Mouse (Mus musculus) layer of hippocampus, postnatal 25 days (tissue): Measurements from ENCODE around the gene Rtf1. TPM values are rescaled to one million over a fixed set of nuclear protein-coding genes. Genes with fewer than 3 reads are reported as not detected.
A peak's percentile ranks its signal among the peaks of the same experiment; 100 is the strongest.
"Not testable (repeated sequence)": the region's sequence is repeated elsewhere in the genome, so short reads cannot be mapped to it uniquely, and the experiment has no call there.

Source experiments
- DNase-seq, 2 experiments: peaks; one replicate each; pipeline ENCODE4 v3.0.0; 2022; ENCODE audit warnings: mixed read lengths in 2 of 2, low spot score in 1 of 2; ENCODE audit errors: extremely low spot score in 1 of 2
- total RNA-seq, 2 experiments: library from RNA; stranded (reverse); gene quantifications; 2 replicates each; pipeline ENCODE4 v1.2.3; 2021

The Rtf1 gene
- 10 to 100 TPM; 54.9 to 62.3 TPM for total RNA-seq

DNA sequence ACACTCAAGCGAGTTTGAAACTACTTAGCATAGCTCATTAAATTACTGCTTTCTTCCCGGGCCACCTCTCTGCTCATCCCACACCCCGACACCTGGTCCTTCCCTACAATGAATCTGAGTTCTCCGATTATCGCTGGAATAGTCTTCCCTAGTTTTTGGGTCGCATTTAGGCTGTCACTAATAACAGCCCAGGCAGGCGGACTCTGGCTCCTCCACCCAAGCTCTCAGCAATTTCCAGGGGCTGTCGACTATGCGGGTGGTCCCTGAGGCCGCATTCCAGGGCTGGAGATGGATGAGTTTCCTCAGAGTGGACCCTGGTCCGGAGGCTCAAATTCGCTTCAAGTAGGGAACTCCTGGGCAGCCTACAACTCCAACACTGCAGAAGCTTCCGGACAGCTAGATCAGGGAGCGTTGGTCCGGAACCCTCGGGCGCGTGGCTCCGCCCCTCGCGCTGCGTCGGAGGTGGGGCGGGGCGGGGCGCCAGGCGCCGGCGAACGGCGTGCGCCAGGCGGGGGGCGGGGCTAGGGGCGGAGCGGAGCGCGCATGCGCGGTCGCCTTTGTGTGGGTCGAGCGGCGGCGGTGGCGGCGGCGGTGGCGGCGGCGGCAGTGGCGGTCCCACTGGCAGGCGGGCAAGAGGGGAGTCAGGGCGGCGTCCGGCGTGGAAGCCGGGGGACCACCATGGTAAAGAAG is at the start of gene Rtf1:
Rtf1 (plus strand) TSS at position 544 of the 690 bp plus-strand sequence.
- peak; percentile 94 to 96 for DNase-seq

DNA sequence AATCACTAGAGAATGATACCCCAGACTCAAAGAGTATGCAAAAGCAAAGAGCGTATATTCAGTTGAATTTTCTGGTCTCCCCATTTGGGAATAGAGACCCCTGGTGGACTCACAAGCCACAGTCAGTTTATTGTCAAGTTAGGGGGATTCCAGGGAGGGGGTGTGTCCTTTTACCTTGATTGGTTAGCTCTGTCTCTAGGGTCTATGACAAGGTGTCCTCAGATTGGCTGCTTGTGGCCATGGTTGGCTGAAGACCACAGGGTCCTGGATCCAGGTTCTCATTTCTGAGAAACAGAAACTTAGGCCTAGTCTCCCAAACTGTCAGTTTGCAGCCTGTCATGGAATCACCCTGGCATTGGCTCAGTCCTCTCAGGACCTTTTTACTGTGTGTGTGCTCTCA is 38.1 kb upstream of the Rtf1 start:
- DNase-seq = no peak

DNA sequence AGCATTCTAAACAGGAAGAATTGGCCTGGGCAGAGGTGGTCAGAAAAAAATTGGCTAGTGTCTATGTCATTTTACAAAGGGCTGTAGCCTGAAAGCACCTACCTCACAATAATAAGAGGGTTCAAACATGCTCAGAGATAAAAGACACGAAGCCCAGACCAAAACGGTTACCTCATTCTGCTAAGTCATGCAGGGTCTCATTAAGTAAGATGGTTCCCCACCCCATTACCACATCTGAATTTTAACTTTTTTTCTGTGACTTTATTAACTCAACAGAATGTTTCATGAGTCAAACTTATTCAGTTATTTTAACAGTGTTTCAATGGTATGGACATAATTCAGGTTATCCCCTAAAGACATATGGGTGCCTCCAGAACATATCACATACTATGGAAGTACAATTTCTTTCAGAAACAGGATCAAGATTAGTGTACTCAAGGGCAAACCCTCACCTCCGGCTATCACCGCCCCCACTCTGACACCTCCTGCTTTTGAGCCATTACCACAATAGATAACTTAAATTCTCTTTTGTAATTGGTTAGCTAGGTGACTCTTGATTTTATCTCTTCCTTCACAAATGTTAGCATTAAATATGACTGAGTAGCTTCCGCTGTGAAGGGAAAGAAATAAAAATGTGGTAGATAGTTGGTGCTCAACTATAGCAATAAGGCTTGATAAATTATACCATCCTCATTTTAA is 33.5 kb upstream of the Rtf1 start:
- no peak for DNase-seq

DNA sequence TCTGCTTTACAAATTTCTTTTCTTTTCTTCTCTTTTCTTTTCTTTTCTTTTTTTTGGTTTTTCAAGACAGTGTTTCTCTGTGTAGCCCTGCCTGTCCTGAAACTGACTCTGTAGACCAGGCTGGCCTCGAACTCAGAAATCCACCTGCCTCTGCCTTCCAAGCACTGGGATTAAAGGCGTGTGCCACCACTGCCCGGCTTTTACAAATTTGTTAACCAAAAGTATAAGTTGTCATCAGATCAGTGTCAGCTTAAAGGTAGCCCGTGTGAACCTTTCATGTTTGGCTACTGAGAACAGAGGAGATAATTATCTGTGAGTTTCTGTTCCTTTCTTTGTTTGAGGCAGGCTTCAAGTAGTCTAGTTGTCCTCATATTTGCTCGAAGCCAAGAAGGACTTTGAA is 30.6 kb upstream of the Rtf1 start:
- no peak for DNase-seq

DNA sequence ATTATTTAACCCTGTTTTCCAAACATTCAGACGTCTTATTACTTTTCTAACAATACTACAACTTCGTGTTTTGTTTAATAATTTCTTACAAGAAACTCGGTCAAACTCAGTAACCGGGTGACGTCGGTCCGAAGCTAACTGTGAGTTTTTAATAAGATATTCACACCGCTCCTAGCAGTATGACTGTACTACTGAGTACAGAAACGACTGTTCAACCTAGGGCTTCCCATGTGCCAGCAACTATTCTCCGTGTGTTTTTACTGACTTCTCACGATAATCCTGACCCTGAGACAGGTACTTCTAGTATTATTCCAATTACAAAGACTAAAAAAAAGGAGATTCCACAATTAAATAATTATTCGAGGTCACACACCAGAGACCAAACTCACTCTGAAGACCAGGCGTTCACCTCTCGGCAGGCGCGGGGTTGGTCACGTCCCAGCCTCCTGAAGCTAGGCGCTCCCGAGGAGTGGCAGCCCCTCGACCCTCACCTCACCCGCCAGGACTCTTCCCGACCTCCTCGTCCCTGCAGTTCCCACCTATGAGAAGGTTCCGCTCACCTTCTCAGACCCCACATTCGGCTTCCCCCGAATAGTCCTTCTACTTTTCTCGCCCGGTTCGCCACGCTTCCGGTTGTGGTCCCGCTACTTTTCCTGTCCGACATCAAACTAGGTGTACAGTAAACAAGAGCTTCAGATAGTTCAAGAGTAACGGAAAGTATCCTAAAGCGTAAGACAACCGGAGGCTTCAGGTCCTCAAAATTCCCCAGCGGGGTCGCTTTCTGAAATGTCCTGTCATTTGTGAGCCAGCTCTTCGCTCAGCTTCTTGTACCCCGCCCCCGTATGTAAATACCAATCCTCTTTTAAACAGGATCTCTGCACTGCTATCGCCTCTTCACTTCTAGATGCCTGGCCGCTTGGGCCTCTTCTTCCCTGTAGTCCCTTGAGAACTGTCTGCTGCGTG is 12.4 kb upstream of the Rtf1 start, which contains the start of gene Ndufaf1:
Ndufaf1 (minus strand) TSS at position 608 of the 963 bp plus-strand sequence.
- peak; percentile 69 to 77 for DNase-seq

DNA sequence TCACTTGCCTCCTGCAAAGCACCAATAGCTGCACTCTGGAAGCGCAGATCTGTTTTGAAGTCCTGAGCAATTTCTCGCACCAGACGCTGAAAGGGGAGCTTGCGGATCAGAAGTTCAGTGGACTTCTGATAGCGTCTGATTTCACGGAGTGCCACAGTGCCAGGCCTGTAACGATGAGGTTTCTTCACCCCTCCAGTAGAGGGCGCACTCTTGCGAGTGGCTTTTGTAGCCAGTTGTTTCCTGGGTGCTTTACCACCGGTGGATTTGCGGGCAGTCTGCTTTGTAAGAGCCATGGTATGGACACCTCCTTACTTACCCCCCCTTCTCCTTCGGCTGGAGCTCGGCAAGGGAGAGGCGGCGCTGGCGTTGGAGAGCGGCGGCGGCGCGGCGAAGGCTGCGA is 9.1 kb upstream of the Rtf1 start:
- not testable (repeated sequence) for DNase-seq

DNA sequence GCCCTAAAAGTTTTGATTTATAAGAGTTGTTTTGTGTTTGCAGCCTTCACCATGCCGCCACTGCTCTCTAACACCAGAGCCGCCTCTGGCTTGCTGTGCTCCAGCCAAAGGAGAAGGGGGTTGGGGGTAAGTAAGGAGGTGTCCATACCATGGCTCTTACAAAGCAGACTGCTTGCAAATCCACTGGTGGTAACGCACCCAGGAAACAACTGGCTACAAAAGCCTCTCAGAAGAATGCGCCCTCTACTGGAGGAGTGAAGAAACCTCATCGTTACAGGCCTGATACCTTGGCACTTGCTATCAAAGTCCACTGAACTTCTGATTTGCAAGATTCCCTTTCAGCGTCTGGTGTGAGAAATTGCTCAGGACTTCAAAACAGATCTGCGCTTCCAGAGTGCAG is 5.9 kb upstream of the Rtf1 start:
- DNase-seq = no peak

DNA sequence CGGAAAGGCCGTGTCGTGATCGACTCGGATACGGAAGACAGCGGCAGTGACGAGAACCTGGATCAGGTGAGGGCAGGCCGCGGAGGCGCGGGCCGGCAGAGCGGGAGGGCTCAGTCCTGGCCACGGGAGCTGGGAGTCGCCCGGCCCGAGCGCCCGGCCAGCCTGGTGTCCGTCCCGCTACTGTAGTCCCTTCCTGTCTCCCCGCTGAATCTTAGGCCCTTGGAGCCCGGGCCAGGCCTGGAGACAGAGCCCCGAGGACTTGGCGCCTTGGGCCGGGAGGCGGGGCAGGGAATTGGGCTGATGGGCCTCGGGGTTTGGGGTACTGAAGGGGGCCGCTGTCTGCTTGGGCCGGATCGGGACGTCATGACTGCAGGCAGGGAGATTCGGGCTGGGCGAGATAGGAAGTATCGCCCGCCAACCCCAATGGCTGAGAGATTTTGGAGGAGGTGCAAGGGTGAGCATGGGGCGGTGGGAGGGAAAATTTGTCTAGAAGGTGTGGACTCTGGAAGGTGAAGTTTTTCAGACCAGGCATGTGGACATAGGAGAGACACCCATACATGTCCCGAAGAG is 432 bp downstream of the Rtf1 start:
- no peak for DNase-seq

DNA sequence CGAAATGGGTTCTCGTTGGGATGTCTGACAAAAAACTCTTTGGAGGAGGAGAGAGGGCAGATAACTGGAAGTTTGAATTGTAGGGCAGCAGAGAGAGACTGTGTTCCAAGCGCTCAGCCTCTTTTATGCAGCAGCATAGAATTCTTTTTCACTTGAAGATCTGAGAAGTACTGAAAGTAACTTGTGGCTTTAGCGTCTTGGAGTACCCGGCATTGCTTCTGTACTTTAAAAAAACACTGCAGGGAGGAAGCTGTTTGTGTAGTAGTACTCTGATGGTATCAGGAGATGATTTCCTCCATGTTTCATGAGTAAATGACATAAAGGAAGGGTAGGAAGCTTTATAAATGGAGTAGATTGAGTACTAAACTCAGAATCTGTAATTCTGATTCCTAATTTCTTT is 963 bp downstream of the Rtf1 start:
- no peak for DNase-seq

DNA sequence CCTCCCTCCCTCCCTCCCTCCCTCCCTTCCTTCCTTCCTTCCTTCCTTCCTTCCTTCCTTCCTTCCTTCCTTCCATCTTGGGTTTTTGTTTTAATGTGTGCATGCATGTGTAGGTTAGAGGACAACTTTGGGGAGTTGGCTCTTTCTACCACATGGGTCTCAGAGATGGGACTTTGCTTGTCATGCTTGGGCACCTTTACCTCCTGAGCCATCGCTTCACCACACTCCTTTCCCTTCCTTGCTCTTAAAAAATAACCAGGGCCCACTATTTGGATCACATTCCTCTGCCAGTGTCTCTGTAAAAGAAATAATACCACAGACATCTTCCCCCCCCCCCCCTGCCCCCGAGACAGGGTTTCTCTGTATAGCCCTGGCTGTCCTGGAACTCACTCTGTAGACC is 8.8 kb downstream of the Rtf1 start:
- DNase-seq = no peak

DNA sequence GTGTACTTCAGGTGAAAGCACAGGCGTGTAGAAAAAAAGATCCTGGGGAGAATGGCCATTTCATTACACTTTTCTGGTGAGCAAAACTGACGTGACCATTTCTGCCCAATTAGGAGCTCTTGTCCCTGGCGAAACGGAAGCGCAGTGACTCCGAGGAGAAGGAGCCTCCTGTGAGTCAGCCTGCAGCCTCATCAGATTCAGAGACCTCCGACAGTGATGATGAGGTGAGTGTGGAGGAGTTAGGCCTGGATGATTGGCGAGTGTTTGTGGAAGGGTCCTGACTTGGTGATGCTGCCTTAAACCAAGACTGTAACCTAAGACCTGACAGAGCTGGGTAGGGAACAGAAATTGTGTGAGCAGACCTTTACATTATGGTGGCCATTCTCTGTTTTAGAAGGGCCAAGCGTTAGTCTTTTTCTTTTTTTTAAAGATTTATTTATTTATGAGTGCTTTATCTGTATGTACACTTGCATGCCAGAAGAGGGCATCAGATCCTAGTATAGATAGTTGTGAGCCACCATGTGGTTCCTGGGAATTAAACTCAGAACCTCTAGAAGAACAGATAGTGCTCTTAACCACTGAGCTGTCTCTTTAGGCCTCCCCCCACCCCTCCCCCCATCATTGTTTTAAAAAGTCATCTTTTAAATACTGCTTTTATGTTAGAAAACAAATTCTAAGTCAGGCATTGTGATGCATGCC is 17.3 kb downstream of the Rtf1 start:
- no peak for DNase-seq

DNA sequence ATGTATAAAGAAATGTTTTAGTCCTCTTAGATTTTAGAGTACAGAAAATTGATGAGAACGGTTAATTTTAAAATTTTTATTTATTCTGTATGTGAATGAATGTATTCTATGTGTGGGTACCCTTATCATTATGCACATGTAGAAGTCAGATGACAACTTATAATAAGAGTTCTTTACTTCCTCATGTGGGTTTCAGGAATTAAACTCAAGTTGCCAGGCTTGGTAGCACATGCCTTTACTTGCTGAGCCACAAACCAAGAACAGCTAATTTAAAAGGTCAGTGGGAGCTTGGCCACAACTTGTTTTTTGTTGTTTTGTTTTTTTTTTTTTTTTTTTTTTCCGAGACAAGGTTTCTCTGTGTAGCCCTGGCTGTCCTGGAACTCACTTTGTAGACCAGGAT is 20.0 kb downstream of the Rtf1 start:
- no peak for DNase-seq

DNA sequence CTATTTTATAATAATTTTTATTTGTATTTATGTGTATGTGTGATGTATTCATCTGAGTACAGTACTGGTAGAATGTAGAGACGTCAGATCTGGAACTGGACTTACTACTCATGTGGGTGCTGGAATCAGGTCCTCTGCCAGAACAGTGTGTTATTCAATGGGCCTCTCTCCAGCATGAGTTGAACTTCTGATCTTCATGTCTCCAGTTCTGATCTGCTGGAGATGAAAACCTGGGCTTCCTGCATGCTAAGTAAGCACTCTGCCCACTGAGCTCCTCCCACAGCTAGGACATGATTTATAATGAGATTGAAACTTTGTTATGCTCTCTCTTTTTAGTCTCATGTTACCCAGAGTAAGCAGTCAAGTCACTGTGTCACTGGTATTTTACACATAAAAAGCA is 21.2 kb downstream of the Rtf1 start:
- DNase-seq = no peak

DNA sequence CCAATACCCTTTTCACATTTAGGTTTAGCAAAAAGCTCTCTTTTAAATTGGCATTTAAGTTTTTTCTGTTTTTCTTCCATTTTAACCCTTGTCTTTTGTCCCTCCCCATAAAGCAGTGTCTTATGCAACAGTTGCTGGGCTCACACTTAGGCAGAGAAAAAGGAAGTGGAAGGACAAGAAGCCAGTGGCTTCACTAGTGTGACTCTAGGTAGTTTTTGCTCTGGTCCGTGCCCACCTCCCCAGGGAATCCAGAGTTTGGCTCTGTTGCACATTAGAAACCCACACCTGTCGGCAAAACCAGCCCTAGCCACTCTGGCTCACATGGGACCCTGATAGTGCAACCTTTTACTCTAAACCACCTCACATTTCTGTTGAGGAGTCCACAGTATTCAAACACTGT is 23.6 kb downstream of the Rtf1 start:
- no peak for DNase-seq

DNA sequence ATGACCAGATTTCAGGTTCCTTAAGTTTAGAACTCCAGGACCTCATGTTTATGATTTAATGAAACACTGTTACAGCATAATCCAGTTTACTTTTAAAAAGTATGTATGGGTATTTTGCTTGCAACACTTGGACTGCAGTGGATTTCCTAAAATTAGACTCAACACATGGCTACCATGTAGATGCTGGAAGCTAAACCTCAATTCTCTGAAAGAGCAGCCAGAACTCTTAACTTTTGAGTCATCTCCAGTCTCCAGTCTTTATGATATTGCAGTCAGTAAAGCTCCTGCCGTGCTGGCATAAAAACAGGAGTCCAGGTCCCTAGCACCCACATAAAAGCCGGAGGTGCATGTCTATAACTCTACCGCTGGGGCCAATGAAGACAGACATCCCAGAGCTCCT is 25.1 kb downstream of the Rtf1 start:
- DNase-seq = no peak

DNA sequence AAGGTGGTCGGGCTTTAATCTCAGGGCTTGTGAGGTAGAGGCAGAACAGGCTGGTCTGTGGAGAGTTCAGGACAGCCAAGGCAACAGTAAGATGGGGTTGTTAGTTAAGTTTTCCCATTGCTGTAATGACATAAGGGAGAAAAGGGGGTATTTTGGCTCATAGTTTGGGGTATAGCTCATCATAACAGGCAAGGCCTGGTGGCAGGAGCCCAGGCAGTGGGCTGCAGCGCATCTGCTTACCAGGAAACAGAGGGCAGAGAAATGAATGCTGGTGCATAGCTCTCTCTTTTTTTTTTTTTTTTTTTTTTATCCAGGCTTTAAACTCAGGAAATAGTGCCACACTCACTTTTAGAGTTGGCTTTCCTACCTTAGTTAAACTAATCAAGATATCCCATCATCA is 28.3 kb downstream of the Rtf1 start:
- no peak for DNase-seq

DNA sequence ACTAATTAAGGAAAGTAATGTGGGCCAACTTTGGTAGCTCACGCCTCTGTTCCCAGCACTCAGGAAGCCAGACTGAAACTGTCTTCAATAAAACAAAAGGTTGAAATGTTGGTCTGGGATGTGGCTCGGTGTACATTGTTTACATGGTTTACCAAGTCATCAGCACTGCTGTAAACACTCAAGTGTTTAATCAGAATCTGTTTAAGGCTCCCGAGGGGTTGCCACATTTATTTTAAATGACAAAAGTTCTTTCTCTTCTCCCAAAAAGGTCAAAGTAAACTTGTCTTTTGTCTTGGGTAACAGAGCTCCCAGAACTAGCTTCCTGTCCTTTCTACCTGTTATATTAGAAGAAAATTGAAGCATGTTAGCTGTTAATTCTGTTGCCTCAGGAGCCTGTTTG is 32.8 kb downstream of the Rtf1 start:
- DNase-seq = no peak

DNA sequence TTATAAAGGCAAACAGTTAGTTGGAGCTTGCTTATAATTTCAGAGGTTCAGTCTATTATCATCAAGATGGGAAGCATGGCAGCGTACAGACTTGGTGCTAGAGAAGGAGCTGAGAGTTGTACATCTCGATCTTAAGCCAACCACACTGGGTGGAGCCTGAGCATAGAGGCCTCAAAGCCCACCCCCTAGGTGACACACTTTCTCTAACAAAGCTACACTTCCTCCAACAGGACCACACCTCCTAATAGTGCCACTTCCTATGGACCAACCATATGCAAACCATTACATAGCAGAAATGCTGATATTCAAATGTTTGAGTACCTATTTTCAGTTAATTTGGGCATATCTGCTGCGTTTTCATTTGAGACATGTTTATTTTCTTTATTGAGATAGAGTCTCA is 35.1 kb downstream of the Rtf1 start:
- DNase-seq = no peak

DNA sequence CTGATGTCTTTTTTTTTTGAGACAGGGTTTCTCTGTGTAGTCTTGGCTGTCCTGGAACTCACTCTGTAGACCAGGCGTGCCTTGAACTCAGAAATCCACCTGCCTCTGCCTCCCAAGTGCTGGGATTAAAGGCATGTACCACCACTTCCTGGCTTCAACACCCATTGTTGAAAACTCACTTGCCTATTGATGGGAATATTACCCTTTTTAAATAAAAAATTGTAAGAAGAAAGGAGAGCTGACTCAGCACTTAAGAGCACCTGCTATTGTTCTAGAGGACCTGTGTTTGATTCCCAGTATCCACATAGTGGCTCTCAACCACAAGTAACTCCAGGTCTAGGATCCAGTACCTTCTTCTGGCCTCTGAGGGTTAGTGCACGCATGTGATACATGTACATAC is 41.0 kb downstream of the Rtf1 start:
- not testable (repeated sequence) for DNase-seq

DNA sequence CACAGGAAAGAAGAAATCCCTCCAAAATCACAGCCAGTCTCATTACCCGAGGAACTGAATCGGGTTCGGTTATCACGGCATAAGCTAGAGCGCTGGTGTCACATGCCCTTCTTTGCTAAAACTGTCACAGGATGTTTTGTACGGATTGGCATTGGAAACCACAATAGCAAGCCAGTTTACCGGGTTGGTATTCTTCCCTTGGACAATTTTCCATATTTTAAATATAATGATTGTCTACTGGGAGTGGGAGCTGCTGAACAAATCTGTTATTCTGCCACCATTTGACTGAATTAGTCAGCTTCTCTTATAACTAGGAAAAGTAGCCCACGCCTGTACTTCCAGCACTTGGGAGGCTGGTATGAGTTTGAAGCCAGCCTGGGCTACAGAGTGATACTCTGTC is 46.2 kb downstream of the Rtf1 start:
- no peak for DNase-seq
